Mouse (Mus musculus) E14TG2a.4 (cell line): ENCODE results near the gene Arfip1.
A peak's percentile ranks its signal among the peaks of the same experiment; 100 is the strongest.

Experiments used
- H3K27me3 ChIP-seq: 2 replicates; pipeline ENCODE4 v1.6.1; 2014; ENCODE audit warnings: low read length, control low read depth; ENCODE audit not compliant: insufficient read depth
- H3K36me3 ChIP-seq: 2 replicates; pipeline ENCODE4 v1.6.1; 2014; ENCODE audit warnings: low read length, control low read depth; ENCODE audit not compliant: insufficient read depth
- H3K4me1 ChIP-seq: replicated peaks from 2 replicates; pipeline ENCODE4 v1.6.1; 2014; ENCODE audit warnings: low read depth, low read length, control low read depth
- H3K4me3 ChIP-seq: replicated peaks from 2 replicates; pipeline ENCODE4 v1.5.1; 2014; ENCODE audit warnings: mild to moderate bottlenecking, low read length
- H3K9me3 ChIP-seq: 2 replicates; pipeline ENCODE4 v1.6.1; 2014; ENCODE audit warnings: low read length, control low read depth
- CTCF ChIP-seq: conservative IDR thresholded peaks from 2 replicates; pipeline ENCODE4 v1.5.1; 2014; ENCODE audit warnings: low read length
- NANOG ChIP-seq: IDR thresholded peaks from 2 replicates; pipeline ENCODE4 v1.6.1; 2014; ENCODE audit warnings: borderline replicate concordance, low read length, mixed read lengths
- POU5F1 ChIP-seq: IDR thresholded peaks from 2 replicates; pipeline ENCODE4 v1.6.1; 2014; ENCODE audit warnings: low read length, borderline replicate concordance

Arfip1 gene

DNA sequence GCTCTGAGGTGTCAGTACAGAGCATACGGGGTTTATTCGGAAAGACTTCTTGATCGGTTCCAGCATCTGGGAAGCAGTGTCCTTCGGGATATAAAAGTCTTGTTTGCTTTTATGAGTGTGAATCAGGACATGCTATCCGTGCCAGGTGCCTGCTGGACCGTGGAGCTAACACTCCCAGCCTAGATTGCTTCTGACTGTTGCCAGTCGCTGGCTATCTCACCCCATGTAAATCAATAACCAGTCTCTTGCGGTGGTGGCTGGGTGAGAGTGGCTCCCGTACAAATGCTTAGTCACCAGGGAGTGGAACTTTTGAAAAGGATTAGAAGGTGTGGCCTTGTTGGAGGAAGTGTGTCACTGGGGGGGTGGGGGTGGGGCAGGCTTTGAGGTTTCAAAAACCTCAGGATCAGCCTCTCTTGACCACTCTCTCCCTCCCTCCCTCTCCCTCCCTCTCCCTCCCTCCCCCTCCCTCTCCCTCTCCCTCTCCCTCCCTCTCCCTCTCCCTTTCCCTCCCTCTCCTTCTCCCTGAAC, 27.8 kb upstream of the Arfip1 start:
- TF ChIP-seq NANOG (no peak), CTCF (no peak), POU5F1 (no peak)
- Histone ChIP-seq H3K27me3 (no peaks in the 10 kb centered on the region), H3K9me3 (peaks cover 12% of the 10 kb centered on the region), H3K36me3 (no peaks in the 10 kb centered on the region), H3K4me1 (0 out of 2 replicates have a peak, but pooled peaks cover 9% of the 10 kb centered on the region), H3K4me3 (no peak overlapping the region)

DNA sequence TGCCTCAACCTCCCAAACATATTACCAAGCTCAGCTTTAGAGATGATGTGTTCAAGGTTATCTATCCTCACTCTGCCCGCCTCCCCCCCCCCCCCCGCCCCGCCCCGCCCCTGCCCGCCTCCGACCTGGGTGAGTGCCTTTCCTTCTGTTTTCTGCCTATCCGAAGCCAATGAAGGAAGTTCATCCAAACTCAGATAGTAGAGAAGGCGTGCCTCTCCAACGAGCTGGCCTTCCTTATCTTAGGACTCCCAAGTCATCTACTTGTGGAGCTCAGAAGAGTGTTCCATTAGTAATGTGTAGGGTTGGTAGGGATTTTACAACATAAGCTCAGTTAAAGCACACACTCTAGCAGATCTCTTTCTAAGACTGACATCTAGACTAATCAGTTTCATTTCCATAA, 20.8 kb upstream of the Arfip1 start:
- Histone ChIP-seq H3K4me1 (peaks cover 15% of the 10 kb centered on the region), H3K27me3 (no peaks in the 10 kb centered on the region), H3K36me3 (no peaks in the 10 kb centered on the region), H3K9me3 (peaks cover 4% of the 10 kb centered on the region; the same call in 1 of the 2 replicates), H3K4me3 (no peak overlapping the region)
- TF ChIP-seq NANOG (no peak), POU5F1 (no peak), CTCF (no peak)

DNA sequence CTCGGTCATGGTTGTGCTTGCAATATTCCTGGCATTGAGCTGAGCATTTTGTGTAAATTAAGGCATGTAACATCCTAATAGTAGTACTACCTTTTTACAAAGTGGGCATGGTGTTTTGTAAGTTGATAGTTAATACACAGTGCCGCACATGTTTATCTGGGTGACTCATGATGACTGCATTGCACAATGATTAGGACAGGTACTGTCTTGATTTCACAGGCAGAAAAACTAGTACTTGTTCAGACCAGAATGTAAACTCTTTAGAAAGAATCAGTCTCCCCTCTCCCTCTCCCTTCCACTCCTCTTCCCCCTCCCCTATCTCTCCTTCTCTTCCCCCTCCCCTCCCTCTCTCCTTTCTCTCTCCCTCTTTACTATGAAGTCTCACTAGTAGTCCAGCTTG, 20.3 kb upstream of the Arfip1 start:
- no peaks in the 10 kb centered on the region for H3K36me3 ChIP-seq
- TF ChIP-seq POU5F1 (no peak), CTCF (no peak), NANOG (no peak)
- H3K9me3 ChIP-seq: peaks cover 4% of the 10 kb centered on the region; the same call in 1 of the 2 replicates
- no peak overlapping the region for H3K4me3 ChIP-seq
- no peaks in the 10 kb centered on the region for H3K27me3 ChIP-seq
- H3K4me1 ChIP-seq: peaks cover 15% of the 10 kb centered on the region

DNA sequence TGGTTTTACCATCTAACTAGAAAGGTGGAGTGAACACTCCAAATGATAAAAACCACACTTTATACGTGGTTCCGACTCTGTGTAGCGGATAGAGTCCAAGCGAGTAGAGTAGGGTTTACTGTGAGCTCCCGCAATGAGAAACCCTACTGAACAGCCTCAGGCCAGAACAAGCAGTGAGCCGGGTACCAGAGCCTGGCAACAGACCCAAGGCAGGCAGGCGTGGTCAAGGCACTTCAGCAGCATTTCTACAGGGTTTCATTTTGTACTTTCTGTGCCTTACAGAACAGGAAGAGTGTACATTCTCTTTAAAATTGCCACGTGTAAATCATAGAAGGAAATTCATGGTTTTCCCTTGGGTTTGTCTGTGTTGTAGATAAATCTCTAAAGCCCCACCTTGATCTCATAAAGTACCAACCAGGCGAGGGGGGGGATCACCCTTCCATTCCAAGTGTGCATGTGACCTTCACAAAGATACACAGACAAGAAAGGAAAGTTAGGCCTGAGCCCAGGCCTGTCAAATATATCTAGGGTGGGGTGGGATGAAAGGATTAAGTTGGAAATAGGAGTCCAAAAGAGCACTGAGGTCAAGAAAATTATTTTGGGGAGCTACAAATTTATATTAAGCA, 19.6 kb upstream of the Arfip1 start:
- TF ChIP-seq CTCF: no peak
- no peak for TF ChIP-seq POU5F1
- no peak for TF ChIP-seq NANOG
- Histone ChIP-seq H3K4me1 (peaks cover 15% of the 10 kb centered on the region), H3K27me3 (no peaks in the 10 kb centered on the region), H3K9me3 (peaks cover 4% of the 10 kb centered on the region; the same call in 1 of the 2 replicates), H3K36me3 (no peaks in the 10 kb centered on the region), H3K4me3 (no peak overlapping the region)

DNA sequence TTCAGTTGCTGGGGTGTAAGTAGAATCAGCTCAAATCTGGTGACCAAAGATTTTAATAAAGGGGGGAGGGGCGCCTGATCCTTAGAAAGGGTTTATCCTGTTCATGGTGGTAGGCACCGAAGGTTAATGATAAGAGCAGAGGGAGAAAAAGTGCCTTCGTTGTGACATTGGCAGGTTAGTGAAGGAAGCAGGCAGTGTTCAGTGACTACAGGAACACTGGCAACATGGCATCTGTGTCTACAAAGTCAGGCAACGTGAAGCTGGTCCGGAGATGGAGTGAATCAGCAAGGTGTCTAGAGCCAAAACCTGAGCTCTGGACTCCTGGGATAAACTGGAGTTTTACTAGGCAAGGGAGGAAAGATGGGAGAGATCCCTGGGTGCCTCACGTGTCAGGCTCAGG, 16.3 kb upstream of the Arfip1 start:
- H3K9me3 ChIP-seq: no peaks in the 10 kb centered on the region; the same call in 1 of the 2 replicates
- no peak overlapping the region for H3K4me3 ChIP-seq
- H3K4me1 ChIP-seq: peaks cover 22% of the 10 kb centered on the region
- no peak for TF ChIP-seq POU5F1
- H3K36me3 ChIP-seq: no peaks in the 10 kb centered on the region
- H3K27me3 ChIP-seq: peaks cover 8% of the 10 kb centered on the region

DNA sequence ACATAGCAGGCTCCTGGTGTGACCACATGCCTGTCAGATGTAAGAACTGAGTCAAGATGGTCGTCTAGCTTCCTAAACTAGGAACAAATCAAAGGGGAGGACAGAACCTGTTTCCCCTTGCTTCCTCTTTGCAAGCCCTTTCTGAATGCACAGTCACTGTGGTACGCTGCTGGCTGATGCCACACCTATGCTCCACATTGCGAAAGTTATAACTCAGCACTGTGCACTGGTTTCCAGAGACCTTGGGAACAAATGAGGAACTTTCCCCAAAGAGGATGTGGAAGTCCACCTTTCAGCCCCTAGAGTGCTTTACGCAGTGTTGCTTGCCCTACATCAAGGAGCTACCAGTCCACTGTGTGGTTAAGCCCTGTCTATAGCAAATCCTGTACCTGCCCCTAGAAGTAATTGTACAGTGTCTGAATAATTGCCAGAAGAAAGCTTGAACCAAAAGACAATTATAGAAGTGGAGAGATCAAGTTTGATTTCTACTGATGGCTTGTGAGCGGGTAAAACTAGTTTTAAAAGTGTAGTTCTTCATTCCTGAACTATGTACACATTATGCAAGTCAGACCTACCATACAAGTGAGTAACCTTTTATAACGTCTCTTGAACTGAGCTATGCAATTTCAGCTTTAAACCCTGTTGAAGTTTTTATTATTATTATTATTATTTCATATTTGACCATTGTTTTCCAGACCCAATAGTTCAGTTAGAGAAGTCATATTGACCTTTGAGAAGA, 15.7 kb upstream of the Arfip1 start:
- TF ChIP-seq CTCF: no peak
- no peak for TF ChIP-seq POU5F1
- no peak for TF ChIP-seq NANOG
- Histone ChIP-seq H3K9me3 (no peaks in the 10 kb centered on the region), H3K4me1 (peaks cover 22% of the 10 kb centered on the region), H3K27me3 (peaks cover 8% of the 10 kb centered on the region), H3K36me3 (no peaks in the 10 kb centered on the region), H3K4me3 (no peak overlapping the region)

DNA sequence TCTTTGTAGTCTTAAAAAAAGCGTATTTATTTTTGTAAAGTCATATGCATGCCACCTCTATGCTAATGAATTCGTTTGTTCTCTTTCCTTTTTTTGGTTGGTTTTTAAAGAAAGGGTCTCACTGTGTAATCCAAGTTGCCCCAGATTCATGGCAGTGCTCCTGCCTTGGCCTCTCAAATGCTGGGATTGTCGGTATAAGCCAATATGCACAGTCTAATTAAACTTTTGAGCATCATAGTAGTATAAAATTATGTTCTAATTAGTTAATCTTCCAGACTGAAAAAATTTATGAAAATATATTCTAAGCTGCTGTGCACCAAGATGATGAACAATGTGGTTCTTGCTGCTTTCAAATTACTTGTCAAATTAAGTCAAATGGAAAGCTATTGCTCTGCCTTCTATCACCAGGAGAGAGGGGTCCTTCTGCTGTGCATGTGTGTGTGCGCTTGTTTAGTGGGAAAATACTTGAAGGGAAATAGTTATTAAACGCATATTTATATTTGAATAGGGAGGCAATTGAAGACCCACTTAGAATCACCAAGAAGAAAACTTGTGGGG, 13.3 kb upstream of the Arfip1 start:
- no peak for TF ChIP-seq NANOG
- Histone ChIP-seq H3K36me3 (no peaks in the 10 kb centered on the region), H3K4me3 (no peak overlapping the region), H3K27me3 (peaks cover 8% of the 10 kb centered on the region), H3K4me1 (peaks cover 11% of the 10 kb centered on the region; the same call in 1 of the 2 replicates), H3K9me3 (no peaks in the 10 kb centered on the region)

DNA sequence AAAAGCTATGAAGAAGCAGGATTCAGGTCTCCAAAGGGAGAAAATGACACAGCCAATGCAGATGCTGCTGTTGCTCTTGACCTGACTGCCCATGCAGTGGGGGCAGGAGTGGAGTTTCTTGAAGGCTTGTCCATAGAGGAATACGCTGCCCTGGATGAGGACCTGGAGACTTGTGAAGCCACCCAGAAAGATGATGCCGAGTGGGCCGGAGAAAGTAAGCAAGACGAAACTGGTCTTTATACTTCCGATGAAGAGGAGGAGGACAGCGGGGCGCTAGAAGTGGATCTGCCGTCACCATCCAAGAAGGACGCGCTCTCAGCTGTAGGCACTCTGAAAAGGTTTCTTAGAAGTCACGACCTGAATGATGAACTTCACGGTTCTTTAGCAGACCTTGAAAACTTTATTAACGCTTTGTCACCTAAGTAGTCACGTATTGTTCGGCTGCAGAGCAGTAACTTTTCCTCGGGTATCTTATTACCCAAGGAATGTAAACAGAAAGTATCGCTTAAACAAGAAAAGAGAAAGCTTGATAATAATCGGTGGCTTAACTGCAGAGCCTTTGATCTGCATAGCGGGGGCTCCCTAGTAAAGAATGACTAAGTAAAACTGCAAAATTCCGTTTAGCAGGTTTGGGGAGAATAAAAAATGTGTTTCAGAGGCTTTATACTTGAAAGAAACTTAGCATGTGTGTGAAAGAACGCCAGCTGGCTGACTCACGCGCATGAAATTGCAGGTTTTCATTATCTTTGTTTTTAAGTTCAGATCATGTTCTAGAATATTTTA, 12.7 kb upstream of the Arfip1 start:
- H3K4me3 ChIP-seq: no peak overlapping the region
- TF ChIP-seq NANOG: peak; percentile 51; the same call in 1 of the 2 replicates
- TF ChIP-seq CTCF: no peak
- H3K36me3 ChIP-seq: no peaks in the 10 kb centered on the region
- H3K4me1 ChIP-seq: peaks cover 8% of the 10 kb centered on the region; the same call in 1 of the 2 replicates
- H3K27me3 ChIP-seq: peaks cover 8% of the 10 kb centered on the region
- no peaks in the 10 kb centered on the region for H3K9me3 ChIP-seq
